Mouse (Mus musculus): ENCODE results near the gene Ssbp4.

The Ssbp4 gene

DNA sequence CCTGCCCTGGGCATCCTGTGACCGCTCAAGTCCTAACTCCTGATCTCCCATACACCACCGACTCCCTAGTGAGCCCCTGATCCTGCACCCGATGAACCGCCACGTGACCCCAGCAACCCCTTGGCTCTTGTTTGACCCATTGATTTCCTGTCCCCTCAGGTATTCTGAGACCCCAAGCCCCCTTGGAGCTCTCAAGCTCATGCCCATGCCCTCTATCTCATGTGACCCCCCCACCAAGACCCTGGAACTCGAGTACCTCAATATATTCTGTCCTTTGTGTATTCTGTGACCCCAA is 1.1 kb downstream of the Ssbp4 start:
- no peak for DNase-seq (ENCODE audit: low spot score)

DNA sequence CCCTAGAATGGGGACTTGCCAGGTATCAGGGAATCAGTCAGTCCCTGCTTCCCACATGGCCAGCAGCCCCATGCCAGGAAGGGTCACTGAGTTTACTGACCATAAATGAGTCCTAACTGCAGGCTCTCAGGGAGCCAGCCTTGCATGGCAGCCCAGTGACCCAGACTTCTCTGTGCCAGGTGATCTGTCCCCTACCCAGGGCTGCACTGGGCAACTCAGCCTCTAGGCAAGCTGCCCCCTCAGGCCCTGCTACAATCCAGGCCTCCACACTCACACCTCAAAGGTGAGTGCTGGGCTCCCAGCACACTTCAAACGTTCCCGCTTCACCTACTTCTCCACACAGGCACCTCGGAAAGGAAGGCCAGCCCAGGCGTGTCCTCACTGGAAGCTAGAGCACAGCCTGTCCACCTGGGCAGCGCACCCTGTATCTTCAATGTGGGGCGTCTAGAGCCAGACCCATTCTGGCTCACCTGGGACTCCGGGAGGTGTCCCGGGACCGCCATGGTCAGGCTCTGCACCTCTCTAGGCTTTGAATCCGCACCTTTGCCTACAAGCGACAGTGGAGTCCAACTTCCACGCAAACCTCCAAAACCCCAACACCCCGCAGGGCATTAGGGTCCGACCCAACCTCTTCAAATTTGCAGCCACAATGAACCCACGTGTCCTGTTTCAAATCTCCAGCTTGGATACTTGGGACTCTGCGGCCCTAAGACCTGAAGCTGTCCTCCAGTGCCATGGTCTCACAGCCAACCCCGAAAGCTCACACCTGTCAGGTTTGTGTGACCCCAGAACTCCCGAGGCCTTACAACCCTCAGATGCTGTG is 1.7 kb downstream of the Ssbp4 start:
- DNase-seq (ENCODE audit: low spot score): no peak

DNA sequence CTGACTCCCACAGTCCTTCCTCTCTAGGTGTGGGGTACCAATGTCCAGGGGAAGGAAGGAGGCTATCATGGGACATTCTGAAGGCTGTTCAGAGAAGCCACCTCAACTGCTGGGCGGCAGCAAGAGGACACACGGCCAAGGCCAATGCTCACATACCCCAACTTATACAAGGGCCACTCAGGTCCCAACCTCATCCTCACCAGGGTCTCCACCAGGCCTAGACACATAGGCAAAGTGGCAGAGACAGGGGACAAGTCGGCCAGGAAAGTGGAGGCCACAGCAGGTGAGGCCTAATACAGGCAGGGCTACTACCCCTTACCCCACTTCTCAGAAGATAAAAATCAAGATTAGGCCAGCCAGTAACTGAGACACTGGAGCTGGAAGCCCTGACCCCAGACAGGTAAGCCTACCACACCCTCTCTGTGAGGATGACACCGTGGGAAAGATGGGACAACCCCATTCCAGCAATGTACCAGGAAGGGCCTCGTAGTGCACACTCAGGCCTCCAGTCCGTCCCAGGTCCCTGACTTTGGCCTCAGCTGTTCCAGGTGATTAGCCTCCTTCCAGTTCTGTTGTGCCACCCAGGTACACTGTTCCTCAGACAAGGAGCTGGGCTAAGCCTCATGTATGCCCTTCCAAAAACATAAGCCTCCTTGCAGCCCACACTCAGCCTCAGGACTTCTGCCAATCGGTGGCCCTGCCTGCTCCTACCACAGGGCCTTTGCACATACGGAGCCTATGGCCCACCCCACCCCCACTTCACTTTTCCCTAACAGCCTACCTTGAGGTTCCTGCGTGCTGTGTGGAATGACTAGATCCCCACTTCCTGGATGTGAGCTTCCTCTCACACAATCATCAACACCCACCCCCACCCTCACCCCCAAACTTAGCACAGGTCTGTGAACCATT is 2.5 kb downstream of the Ssbp4 start:
- no peak for DNase-seq (ENCODE audit: low spot score)

DNA sequence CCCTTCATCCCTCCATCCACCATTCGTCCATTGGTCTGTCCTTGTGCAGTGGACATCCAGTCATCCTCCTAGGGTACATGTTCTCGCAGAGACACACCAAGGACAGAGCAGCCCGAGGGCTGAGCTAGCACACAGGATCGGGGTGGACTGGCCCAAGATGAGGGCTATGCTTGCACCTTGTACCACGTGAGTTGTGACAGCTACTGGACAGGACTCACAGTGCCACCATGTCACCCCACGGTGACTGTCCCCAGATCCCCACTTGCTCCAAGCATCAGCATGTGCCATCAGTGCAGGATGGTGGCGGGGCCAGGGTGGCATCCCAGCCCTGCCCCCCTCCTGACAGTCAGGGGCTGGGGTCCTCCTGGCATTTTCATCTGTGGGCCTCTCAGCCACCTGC is 4.1 kb downstream of the Ssbp4 start:
- DNase-seq (ENCODE audit: low spot score): no peak

DNA sequence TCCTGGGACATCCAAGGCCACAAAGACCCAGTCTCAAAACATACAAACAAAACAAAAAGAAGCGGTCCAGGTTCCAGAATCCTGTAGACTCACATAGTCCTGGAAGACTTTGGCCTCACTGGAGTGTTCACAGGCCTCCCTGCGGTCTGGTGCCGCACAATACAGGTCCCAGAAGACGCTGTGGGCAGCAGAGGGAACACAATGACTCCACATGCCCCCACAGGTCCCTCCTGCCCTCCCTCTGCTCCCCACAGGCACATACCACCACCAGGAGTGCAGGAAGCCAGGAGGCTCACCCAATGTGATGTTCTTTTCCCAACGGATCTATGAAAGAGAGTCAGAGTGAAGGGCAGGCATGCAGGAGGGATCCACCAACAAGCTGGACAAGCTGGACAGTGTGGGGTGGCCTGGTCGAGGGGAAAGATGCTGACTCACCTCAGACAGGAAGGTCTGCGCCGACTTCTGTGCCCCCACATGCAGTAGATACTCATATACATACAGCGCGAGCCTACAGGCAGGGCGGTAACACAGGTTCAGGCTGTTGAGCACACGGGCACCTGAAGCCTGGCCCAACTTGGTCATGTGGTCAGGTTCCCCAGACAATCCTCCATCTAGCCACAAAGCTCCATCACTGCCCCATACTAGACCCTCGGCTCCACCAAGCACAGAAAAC is 6.4 kb downstream of the Ssbp4 start:
- DNase-seq (ENCODE audit: low spot score): no peak

DNA sequence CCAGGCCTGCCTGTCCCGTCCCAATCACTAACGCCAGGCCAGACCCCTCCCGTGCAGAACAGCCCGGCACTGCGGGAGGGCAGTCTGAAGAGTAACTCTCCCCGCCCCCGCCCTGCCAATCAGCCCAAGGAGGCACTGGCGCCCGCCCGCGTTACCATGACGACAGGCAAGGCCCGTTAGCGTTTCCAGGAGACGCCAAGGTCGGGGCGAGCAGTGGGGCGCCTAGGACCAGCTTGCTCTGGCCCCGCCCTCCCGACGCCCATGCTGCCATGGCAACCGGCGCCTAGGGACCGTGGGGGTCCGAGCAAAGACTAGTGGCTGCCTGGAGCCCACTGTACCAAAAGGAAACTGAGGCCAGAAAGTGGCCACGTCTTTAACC is 7.4 kb downstream of the Ssbp4 start:
- peak; percentile 98 for DNase-seq (ENCODE audit: low spot score)

DNA sequence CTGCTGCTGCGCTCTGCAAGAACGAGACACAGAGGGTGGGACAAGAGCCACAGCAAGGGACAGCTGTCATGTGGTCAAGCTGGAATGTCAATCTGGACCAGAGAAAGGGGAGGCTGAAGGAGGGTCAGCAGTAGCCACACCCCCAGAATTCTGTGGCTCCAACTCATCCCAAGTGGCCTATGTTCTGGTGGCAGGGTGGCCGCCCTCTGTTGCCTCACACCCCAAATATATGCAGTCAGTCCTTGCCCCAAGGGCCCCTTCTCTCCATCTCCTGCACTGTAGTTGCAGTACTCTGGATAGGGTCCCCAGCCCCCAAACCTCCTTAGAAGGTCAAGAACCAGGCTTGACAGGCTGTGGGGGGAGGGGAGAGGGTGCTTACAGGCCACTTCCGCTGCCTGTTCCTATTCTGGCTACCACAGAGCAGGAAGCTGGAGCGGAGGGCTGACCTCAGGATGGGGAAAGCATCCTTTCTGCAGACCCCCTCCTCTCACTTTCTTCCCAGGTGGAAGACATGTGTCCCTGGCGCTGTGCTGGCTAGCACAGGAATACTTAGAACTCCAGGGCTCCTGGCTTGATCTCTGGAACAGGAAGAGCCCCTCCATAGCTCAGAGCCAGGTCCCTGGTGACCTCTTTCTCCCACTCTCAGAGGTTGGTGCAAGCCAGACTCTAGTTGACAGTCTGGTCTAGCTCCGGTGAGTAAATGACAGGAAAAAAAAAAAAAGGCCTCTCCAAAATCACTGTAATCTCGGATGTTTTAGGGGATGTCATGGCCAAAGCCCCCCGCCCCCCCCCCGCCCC is 8.0 kb downstream of the Ssbp4 start:
- DNase-seq (ENCODE audit: low spot score): peak; percentile 80

DNA sequence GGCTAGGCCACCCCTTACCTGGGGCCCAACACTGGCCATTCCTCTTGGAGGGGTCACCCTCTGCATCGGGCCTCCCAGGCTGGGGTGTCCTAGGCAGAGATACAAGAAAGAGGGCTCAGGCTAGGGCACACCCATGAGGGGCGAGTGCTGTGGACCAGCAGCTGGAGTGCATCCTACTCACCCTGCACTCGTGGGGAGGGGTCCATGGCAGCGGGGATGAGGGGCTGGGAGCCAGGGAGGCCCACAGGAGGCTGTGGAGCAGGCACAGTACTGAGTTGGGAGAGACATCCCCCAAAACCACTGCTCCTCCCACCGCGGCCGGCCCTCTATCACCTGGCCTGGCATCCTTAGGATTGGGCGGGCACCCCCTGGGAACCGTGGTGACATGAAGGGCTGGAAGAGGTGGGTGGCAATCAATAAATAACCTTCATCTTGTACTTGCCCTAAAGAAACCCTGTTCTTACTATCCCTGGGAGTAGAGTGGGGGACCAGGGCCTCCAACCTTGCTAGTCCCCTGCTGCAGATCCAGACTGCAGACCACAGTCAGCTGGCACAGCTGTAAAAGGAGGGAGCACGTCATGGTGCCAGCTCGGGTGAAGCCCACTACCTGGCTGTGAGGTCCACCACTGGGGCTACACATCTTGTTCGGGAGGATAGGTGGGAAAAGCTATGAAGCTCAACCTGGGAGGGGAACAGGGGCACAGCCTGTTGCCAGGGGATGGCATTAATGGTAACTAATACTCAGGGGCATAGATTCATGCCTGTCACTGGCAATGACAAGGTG is 9.0 kb downstream of the Ssbp4 start:
- DNase-seq (ENCODE audit: low spot score): no peak

DNA sequence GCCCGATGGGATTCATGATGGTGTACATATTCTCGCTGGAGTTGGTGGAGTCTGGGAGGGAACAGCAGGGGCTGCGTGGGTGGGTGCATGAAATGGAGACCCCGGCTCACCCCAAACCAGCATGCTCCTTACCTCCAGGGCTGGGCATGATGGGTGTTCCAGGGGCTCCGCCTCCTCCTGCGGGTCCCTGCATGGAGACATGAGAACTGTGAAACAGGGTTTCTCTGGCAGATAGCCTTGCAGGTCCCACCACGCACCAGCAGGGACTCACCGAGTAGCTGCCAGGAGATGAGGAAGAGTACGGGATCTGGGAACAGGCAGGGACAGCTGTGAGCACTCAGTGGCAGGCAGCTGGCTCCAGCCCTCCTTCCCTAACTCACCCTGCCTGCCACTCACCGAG is 9.9 kb downstream of the Ssbp4 start:
- peak; percentile 61 for DNase-seq (ENCODE audit: low spot score)

DNA sequence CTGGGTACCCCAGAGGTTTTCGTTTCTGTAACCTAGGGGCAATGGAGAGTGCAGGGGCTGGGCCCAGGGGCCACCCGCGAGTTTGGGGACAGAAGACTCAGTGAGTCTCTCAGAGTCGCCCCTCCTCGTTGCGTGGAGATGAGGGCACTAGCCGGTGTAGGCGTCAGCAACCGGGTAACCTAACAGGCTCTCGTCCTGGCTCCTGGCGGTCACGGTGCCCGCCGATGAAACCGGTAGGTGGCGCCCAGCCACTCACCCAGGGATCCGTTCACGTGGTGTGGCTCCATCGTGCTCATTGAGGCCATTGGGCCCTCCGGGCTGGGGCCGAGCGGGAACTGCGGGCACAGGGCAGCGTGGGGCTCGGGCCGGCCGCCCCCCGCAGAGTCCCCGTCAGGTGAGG is 10.4 kb downstream of the Ssbp4 start:
- DNase-seq (ENCODE audit: low spot score): peak; percentile 91

DNA sequence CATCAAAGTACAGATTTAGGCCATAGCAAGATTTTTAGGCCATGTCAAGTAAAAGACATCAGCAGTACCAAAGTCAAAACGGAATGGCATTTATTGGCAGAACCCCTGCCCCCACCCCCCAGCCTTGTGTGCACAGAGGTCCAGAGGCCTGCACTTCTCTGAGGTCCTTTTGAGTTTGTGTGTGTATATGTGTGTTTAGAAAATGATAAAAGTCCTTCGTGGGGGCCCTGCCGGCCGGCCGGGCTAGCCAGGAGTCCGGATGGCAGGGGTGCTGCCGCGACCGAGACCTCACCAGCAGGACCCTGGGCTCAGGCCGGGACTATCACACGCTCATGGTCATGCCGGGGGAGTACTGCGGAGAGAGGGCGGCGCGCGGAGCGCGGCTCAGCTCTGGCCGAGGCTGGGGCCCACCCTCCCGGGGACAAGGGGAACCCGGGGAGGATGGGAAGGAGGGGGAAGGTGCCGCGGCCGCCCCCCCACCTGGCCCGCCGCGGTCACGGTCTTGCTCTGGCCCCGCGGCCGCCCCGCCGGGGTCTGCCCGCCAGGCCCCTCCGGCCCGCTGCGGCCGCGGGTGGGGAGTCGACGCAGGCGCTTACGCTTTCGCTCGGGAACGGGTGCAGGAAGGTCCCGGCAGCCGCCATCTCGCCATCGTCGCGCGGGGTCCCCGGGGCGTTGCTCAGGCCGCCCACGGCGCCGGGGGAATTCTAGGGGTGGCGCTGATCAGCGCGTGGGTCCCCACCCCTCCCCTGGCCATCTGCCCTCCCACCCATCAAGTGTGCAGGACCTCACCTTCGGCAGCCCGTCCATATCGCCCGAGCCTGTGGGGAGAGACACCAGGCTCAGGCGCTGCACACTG is 11.0 kb downstream of the Ssbp4 start:
- DNase-seq (ENCODE audit: low spot score): no peak

DNA sequence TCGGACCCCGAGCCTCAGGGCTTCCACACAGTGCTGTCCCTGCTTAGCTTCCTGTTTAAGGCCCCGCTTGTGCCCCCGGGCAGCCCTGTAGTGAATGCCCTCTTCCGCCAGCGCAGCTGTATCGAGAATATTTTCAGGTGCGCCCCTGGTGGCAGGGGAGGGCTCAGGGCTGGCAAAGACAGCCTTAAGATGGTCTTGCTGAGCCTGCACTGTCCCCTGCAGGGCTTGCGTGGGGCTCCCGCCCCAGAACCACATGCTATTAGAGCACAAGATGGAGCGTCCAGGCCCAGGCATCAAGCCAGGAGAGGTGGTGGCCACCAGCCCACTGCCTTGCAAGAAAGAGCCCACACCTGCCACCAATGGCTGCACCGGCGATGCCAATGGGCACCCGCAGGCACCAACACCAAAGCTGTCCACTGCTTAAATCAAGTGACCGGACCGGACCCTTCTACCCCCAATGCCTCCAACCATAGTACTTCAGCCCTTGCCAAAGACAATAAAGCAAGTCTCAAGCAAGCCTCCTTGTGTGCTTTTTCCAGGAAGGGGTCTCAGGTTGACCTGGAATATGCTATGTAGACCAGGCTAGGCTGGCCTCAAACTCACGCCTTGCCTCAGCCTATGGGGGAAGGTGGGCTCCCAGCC is 11.8 kb downstream of the Ssbp4 start:
- no peak for DNase-seq (ENCODE audit: low spot score)

DNA sequence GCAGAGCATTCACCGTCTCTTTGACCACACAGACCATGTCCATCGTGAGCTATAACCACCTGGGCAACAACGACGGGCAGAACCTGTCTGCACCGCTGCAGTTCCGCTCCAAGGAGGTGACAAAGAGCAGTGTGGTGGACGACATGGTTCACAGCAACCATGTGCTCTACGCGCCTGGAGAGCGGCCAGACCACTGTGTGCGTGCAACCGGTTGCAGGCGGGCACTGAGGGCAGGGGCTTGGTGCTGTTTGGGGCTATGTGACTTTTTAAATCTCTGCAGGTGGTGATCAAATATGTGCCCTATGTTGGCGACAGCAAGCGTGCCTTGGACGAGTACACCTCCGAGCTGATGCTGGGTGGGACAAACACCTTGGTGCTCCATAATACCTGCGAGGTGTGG is 12.5 kb downstream of the Ssbp4 start:
- no peak for DNase-seq (ENCODE audit: low spot score)

DNA sequence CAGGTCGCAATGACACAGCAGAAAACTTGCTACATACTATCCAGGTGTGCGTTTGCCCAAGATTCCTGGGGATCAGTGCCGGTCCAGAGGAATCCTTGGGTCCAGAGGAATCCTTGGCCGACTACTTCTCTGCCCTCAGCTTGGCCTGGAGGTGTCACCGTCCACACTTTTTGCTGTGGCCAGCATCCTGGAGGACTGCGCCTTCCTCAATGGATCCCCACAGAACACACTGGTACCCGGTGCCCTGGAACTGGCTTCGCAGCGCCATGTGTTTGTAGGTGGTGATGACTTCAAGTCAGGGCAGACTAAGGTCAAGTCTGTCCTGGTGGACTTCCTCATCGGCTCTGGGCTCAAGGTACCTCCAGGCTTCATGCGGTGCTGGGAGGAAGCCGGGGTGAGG is 12.9 kb downstream of the Ssbp4 start:
- DNase-seq (ENCODE audit: low spot score): no peak

DNA sequence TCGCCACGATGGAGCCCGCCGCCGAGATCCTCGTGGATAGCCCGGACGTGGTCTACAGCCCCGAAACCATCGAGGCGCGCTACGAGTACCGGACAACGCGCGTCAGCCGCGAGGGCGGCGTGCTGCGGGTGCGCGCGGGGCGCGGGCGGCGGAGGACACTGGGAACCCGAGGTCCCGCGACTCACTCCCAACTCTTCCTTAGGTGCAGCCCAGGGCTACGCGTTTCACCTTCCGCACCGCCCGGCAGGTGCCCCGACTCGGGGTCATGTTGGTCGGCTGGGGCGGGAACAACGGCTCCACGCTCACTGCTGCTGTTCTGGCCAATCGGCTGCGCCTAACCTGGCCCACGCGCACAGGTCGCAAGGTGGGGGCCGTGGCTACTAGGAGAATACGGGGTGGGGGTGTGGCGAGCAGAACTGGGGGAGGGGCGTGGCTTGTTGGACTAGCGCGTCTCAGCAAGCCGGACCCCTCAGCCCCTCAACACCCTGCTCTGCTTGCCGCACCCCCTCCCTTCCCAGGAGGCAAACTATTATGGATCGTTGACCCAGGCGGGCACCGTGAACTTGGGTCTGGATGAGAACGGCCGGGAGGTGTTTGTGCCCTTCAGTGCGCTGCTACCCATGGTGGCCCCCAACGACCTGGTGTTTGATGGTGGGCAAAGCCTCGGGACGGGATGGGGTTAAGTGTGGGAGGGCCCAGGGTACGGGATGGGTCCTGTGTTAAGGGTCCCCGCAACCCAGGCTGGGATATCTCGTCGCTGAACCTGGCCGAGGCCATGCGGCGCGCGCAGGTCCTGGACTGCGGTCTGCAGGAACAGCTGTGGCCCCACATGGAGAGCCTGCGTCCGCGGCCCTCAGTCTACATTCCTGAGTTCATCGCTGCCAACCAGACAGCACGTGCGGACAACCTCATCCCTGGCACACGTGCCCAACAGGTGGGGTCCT is 13.8 kb downstream of the Ssbp4 start:
- peak; percentile 57 for DNase-seq (ENCODE audit: low spot score)

DNA sequence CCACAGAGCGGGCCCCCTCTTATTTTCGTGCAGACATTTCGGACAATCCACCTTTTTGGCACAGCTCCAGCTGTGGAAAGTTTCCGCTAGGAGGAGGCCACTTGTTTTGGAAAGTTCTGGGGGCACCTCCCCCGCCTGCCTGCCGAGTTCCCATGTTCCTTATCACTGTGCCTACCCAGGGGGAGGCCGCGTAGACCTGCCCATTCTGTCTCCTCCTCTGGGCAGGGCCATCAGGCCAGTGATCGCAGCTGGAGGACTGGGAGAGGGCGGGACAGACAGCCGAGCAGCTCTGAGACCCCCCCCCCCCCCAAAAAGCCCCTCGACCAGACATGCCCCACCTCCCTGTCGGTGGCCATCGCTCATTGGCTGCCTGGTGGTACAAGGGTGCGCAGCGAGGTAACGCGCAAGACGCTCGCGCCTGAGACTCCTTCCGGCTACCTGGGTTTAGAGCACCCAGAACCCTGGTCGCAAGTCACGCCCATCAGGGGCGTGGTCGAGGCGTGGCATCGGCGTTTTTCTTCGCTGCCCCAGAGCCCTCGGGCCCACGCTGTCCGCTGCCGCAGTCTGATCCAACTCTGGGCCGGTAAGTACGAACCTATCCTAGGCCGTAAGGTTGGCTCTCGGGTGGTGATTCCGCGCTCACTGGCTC is 14.6 kb downstream of the Ssbp4 start, which contains the start of gene Isyna1:
Gene Isyna1, plus strand, starts transcription at position 413 of the 649 bp plus-strand sequence.
- peak; percentile 98 for DNase-seq (ENCODE audit: low spot score)

DNA sequence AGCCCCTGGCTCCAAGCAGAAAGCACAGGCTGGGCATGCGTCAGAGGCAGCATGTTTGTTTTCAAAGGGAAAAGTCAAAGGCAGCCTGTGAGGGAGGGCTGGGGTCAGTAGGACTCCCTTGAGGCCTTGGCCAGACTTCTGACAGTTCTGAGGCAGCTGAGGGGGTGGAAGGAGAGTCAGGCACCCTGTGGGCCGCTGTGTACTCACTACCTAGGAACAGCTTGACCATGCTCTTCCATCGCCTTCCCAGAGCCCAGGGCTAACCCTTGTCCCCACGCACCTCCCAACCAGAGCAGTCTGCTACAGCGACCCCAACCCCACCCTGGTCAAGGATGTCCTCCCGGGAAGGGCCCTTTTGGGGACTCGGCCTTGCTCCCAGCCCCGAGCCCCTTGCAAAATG is 15.5 kb downstream of the Ssbp4 start:
- DNase-seq (ENCODE audit: low spot score): no peak

DNA sequence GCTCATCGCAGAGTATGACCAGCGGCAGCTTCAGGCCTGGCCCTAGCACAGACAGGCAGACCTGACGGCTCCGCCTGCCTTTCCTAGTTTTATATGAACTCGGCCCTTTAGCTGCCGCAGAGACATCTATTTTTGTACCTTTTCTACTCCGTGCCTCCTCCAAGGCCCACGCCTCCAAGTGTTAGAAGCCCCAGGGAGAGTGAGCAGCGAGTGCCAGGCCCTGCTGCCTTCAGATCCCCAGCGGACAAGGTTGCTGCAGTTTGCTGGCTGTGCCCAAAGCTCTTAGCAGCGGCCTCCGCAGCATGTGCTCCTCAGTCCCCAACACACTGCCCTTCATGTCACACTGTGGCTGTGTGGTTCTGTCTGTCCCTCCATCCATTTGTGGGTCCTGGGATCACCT is 17.1 kb downstream of the Ssbp4 start:
- DNase-seq (ENCODE audit: low spot score): no peak
